Mouse (Mus musculus) heart, embryonic 16.5 days (tissue): ENCODE measurements around the gene Usp5. TPM values are rescaled to one million over a fixed set of nuclear protein-coding genes. Genes with fewer than 3 reads are reported as not detected.
"Not testable (repeated sequence)": the region's sequence is repeated elsewhere in the genome, so short reads cannot be mapped to it uniquely, and the experiment has no call there.

Experiments
- ATAC-seq: fragments of 200-750 bp; cut with Nextera tagmentation; replicated peaks from 2 replicates; pipeline ENCODE4 v1.8.0; 2017; ENCODE audit warnings: moderate number of reproducible peaks; ENCODE audit not compliant: insufficient read depth, low FRiP score; ENCODE audit errors: extremely low read depth
- H3K27ac ChIP-seq: fragments of 300-500 bp; sonication (generic); 2 replicates; pipeline ENCODE4 v1.5.1; 2014; ENCODE audit warnings: mild to moderate bottlenecking, low read length, control low read depth, moderate library complexity
- H3K27me3 ChIP-seq: fragments of 300-500 bp; sonication (generic); 2 replicates; pipeline ENCODE4 v1.6.1; 2014; ENCODE audit warnings: low read length, mixed read lengths; ENCODE audit not compliant: control insufficient read depth, insufficient read depth
- H3K36me3 ChIP-seq: fragments of 300-500 bp; sonication (generic); 2 replicates; pipeline ENCODE4 v1.6.1; 2014; ENCODE audit not compliant: control insufficient read depth, insufficient read depth
- H3K4me1 ChIP-seq: fragments of 300-500 bp; sonication (generic); 2 replicates; pipeline ENCODE4 v1.6.1; 2014; ENCODE audit warnings: low read length, mixed read lengths; ENCODE audit not compliant: control insufficient read depth, insufficient read depth
- H3K4me2 ChIP-seq: fragments of 300-500 bp; sonication (generic); 2 replicates; pipeline ENCODE4 v1.6.1; 2014; ENCODE audit warnings: low read depth, mild to moderate bottlenecking, control low read depth, low read length
- H3K4me3 ChIP-seq: fragments of 300-500 bp; sonication (generic); 2 replicates; pipeline ENCODE4 v1.5.1; 2014; ENCODE audit warnings: mild to moderate bottlenecking, control low read depth, low read length
- H3K9ac ChIP-seq: fragments of 300-500 bp; sonication (generic); 2 replicates; pipeline ENCODE4 v1.6.1; 2014; ENCODE audit warnings: low read length, control low read depth
- H3K9me3 ChIP-seq: fragments of 300-500 bp; sonication (generic); replicated peaks from 2 replicates; pipeline ENCODE4 v1.6.1; 2016; ENCODE audit warnings: low read length; ENCODE audit not compliant: control insufficient read depth
- WGBS: fragments of 180-500 bp; shearing (Covaris S2); extraction: QIAGEN DNeasy Blood & Tissue Kit; methylation state at CpG from one replicate; pipeline ENCODE4 v1.1.7; 2014; 5-methylcytosine and 5-hydroxymethylcytosine counted together
- polyA plus RNA-seq: library from polyadenylated mRNA; unstranded; fragments of >200 nt; fragmentation: Nextera tagmentation; extraction: Ambion mirVana; gene quantifications from 2 replicates; pipeline ENCODE4 v1.2.1, GENCODE M21; 2015

Usp5 gene
- polyA plus RNA-seq, 1 experiment from 2014 or later, result 104 TPM

- H3K4me1 ChIP-seq, result peaks cover 31% of the 10 kb centered on the region
- no peak overlapping the region for H3K9ac ChIP-seq
- ATAC-seq, result no peak
- no peak overlapping the region for H3K4me3 ChIP-seq
- H3K27me3 ChIP-seq, result no peaks in the 10 kb centered on the region
- no peaks in the 10 kb centered on the region for H3K9me3 ChIP-seq
- H3K4me2 ChIP-seq, result no peak overlapping the region
- H3K36me3 ChIP-seq, result no peaks in the 10 kb centered on the region
- no peak overlapping the region for H3K27ac ChIP-seq
- 82% methylated on average over 3 of the region's 3 CpGs for WGBS
Observed at GRCm38 (mm10) chr6:124804341-124804740, 24.9 kb downstream of the Usp5 start.

- H3K9me3 ChIP-seq, H3K27me3 ChIP-seq, H3K36me3 ChIP-seq, H3K9ac ChIP-seq, H3K4me3 ChIP-seq, ATAC-seq, H3K4me2 ChIP-seq, H3K27ac ChIP-seq: not testable (repeated sequence)
- H3K4me1 ChIP-seq, result peaks cover 29% of the 10 kb centered on the region
- WGBS, result 94% methylated on average over 4 of the region's 4 CpGs
Observed at GRCm38 (mm10) chr6:124803691-124804090, 25.6 kb downstream of the Usp5 start.

DNA sequence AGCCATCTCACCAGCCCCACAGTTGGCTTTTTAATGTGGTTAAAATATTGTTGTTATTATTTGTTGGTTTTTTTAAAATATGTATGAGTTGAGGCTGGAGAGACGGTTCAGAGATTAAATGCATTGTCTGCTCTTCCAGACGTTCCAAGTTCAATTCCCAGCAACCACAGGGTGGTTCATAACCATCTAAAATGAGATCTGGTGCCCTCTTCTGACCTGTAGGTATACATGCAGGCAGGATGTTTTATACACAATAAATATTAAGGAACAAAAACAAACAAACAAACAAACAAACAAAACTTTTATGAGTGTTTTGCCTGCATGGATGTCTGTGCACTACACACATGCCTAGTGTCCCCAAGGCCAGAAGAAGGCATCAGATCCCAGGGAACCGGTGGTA lies 26.2 kb downstream of the Usp5 start:
- no peak overlapping the region for H3K9ac ChIP-seq
- H3K36me3 ChIP-seq, result no peaks in the 10 kb centered on the region
- no peaks in the 10 kb centered on the region for H3K27me3 ChIP-seq
- peaks cover 26% of the 10 kb centered on the region for H3K4me1 ChIP-seq
- no peaks in the 10 kb centered on the region for H3K9me3 ChIP-seq
- ATAC-seq, result no peak
- H3K4me3 ChIP-seq, result no peak overlapping the region
- WGBS, result 79% methylated on average over 3 of the region's 3 CpGs
- no peak overlapping the region for H3K27ac ChIP-seq
- H3K4me2 ChIP-seq, result no peak overlapping the region

- H3K4me3 ChIP-seq, result peak overlapping the region; percentile 15; the same call in 1 of the 2 replicates
- not testable (repeated sequence) for H3K27me3 ChIP-seq, ATAC-seq, H3K36me3 ChIP-seq, H3K27ac ChIP-seq, H3K9me3 ChIP-seq
- H3K4me1 ChIP-seq, result peaks cover 20% of the 10 kb centered on the region
- peak overlapping the region; percentile 51 for H3K4me2 ChIP-seq
- H3K9ac ChIP-seq, result 0 out of 2 replicates have a peak overlapping the region, but pooled peaks have one; percentile 26
- WGBS, result 21% methylated on average over 5 of the region's 9 CpGs
Observed at GRCm38 (mm10) chr6:124802400-124802799, 26.9 kb downstream of the Usp5 start.

DNA sequence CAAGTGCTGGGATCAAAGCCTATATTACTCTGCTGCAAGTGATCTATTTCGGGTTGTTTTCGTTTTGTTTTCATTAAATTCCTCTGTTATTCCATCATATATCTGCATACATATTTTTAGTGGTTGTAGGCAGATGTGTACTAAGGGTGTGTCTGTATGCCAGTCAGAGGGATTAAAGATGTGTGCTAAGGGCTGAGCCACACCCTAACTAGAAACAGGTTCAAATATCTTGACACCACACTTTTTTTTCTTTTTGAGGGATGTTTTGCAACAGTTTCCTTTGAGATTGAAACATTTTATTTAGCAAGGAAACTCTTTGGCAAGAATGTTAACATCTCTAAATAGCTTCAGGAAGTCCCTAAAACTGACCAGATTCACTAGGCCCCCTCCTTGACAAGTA lies 33.1 kb downstream of the Usp5 start:
- Histone ChIP-seq H3K9me3 (no peaks in the 10 kb centered on the region), H3K36me3 (no peaks in the 10 kb centered on the region), H3K4me1 (no peaks in the 10 kb centered on the region), H3K4me3 (no peak overlapping the region), H3K27me3 (no peaks in the 10 kb centered on the region), H3K9ac (no peak overlapping the region), H3K27ac (no peak overlapping the region), H3K4me2 (no peak overlapping the region)
- ATAC-seq, result no peak
- 77% methylated on average over 2 of the region's 2 CpGs for WGBS

DNA sequence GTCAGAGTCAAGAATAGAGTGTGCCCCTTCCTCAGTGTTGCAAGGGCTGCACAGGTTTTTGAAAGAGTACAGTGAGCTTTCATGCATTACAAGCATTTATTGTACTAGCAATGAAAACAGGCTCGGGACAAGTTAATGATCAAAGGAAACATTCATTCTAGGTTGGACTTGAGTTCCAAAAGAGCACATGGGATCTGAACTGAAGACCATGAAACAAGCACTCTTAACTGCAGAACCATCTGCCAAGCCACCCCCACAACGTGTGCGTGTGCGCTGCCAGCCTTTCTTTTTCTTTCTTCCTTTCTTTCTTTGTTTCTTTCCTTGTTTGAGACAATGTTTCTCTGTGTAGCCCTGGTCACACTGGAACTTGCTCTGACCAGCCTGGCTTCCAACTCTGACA lies 33.5 kb downstream of the Usp5 start:
- WGBS, result 78% methylated on average over 4 of the region's 4 CpGs
- no peak for ATAC-seq

DNA sequence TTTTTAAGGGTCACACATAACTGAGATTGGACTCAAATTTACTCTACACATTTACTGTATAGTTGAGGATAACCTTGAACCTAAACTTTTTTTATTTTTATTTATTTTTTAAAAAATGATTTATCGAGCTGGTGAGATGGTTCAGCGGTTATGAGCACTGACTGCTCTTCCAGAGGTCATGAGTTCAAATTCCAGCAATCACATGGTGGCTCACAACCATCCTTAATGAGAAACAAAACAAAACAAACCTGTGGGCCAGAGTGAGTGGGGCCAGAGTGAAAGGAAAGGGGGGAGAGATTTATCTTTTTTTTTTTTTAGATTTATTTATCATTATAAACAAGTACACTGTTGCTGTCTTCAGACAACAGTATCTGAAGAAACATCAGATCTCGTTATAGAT lies 37.4 kb downstream of the Usp5 start:
- Histone ChIP-seq H3K9ac (no peak overlapping the region), H3K4me3 (no peak overlapping the region), H3K27me3 (no peaks in the 10 kb centered on the region), H3K4me2 (no peak overlapping the region), H3K9me3 (no peaks in the 10 kb centered on the region), H3K36me3 (no peaks in the 10 kb centered on the region), H3K4me1 (no peaks in the 10 kb centered on the region), H3K27ac (no peak overlapping the region)
- ATAC-seq, result no peak
- WGBS, result 76% methylated on average over 3 of the region's 3 CpGs

More for the DNA sequence above, 33.5 kb downstream of the Usp5 start:
- Histone ChIP-seq H3K9me3 (no peaks in the 10 kb centered on the region), H3K4me2 (no peak overlapping the region), H3K4me3 (no peak overlapping the region), H3K9ac (no peak overlapping the region), H3K27ac (no peak overlapping the region), H3K4me1 (no peaks in the 10 kb centered on the region), H3K36me3 (no peaks in the 10 kb centered on the region), H3K27me3 (no peaks in the 10 kb centered on the region)

DNA sequence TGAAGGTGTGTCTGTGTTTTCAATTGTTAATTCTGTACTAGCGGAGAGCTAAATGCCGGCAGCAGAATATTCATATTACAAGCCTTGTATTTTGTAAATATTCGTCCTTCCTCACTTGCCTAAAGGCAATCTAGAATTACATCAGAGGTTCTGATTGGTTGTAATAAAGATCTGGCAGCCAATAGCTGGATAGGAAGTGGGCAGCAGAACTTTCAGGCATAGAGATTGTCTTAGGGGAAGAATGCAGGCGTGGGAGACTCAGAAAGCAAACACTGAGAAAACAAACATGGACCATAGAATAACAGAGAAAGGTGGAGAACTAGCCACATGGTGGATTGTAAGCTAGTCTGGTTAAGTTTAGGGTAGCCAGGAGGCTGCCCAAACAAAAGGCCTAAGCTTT lies 39.2 kb downstream of the Usp5 start:
- H3K27ac ChIP-seq, result no peak overlapping the region
- 60% methylated on average over 4 of the region's 4 CpGs for WGBS
- H3K4me3 ChIP-seq, result no peak overlapping the region
- ATAC-seq, result no peak
- no peaks in the 10 kb centered on the region for H3K27me3 ChIP-seq
- no peak overlapping the region for H3K9ac ChIP-seq
- no peak overlapping the region for H3K4me2 ChIP-seq
- no peaks in the 10 kb centered on the region for H3K36me3 ChIP-seq
- H3K4me1 ChIP-seq, result no peaks in the 10 kb centered on the region
- no peaks in the 10 kb centered on the region for H3K9me3 ChIP-seq

DNA sequence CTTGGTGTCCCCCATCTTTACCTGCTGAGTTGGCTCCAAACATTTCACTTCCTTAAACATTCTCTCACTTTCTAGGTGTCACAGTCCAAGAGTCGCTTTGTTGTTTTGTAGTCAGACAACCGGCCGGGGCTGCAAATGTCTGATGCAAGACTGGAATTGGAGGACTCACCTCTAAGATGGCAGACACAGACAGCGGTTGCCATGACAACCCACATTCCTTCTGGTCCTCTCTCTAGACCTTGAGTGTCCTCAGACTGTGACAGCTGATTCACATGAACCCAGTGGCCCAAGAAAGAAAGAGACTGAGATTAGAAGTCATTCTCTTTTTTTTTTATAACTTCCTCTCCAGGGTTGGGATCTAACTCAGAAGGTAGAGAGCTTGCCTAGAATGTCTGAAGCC lies 39.8 kb downstream of the Usp5 start:
- H3K4me2 ChIP-seq, result no peak overlapping the region
- WGBS, result 75% methylated on average over 4 of the region's 4 CpGs

DNA sequence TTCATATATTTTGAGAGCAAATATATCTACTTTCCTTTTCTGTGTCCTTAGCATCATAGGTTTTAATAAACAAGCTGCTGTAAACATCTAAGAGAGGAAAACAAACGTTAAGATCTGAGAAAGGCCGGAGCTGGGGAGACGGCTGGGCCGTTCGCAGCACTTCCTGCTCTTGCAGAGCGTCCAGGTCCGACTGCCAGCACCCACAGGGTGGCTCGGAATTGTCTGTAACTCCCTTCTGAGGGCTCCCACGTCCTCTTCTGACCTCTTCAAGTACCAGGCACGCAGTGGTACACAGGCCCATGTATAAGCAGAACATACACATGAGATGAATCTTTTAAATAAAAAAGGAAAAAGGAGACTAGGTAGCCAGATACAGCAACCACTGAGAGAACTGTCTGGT lies 41.6 kb downstream of the Usp5 start:
- H3K27me3 ChIP-seq, result no peaks in the 10 kb centered on the region
- no peak overlapping the region for H3K9ac ChIP-seq
- 74% methylated on average over 10 of the region's 10 CpGs for WGBS
- no peak overlapping the region for H3K4me3 ChIP-seq
- H3K4me2 ChIP-seq, result no peak overlapping the region
- H3K36me3 ChIP-seq, result no peaks in the 10 kb centered on the region
- no peak overlapping the region for H3K27ac ChIP-seq
- H3K9me3 ChIP-seq, result no peaks in the 10 kb centered on the region
- no peak for ATAC-seq
- H3K4me1 ChIP-seq, result no peaks in the 10 kb centered on the region

More for the DNA sequence above, 39.8 kb downstream of the Usp5 start:
- no peak for ATAC-seq
- Histone ChIP-seq H3K36me3 (no peaks in the 10 kb centered on the region), H3K9ac (no peak overlapping the region), H3K27ac (no peak overlapping the region), H3K27me3 (no peaks in the 10 kb centered on the region), H3K9me3 (no peaks in the 10 kb centered on the region), H3K4me1 (no peaks in the 10 kb centered on the region), H3K4me3 (no peak overlapping the region)
